Mouse (Mus musculus): ENCODE data around the gene Sema3f. TPM values are rescaled to one million over a fixed set of nuclear protein-coding genes. Genes with fewer than 3 reads are reported as not detected.

The Sema3f gene
- 76.2 and 89.6 TPM in 2 replicates for polyA plus RNA-seq (2012; rRNA removed)

GRCm38 (mm10) chr9:107709697-107710483 is at the start of gene Sema3f:
Gene Sema3f (minus strand): TSS chr9:107710475.

GRCm38 (mm10) chr9:107679501-107679900 is 30.8 kb downstream of the Sema3f start, which contains the start of gene Gnat1:
Gene Gnat1 (minus strand): TSS chr9:107679712.

GRCm38 (mm10) chr9:107669480-107669945 is 40.8 kb downstream of the Sema3f start, which contains the start of gene Slc38a3:
Gene Slc38a3 (minus strand): TSS chr9:107669530.

GRCm38 (mm10) chr9:107635279-107636028 is 74.8 kb downstream of the Sema3f start, which contains the start of gene Gnai2:
Gene Gnai2 (minus strand): TSS chr9:107635367.

Other genes starting within 250 kb of the Sema3f start
- gene Tmem115, start 176.5 kb downstream of the Sema3f start, polyA plus RNA-seq (2012; rRNA removed): 73.8 and 95.5 TPM in 2 replicates
- 37.4 and 58.8 TPM in 2 replicates for gene Cyb561d2, start 168.3 kb downstream of the Sema3f start, polyA plus RNA-seq (2012; rRNA removed)
- 26.5 and 29.3 TPM in 2 replicates for gene Nprl2, start 168.2 kb downstream of the Sema3f start, polyA plus RNA-seq (2012; rRNA removed)
- gene Zmynd10, start 163.2 kb downstream of the Sema3f start, polyA plus RNA-seq (2012; rRNA removed): 0.41 and 0.65 TPM in 2 replicates
- gene Rassf1, start 158.9 kb downstream of the Sema3f start, polyA plus RNA-seq (2012; rRNA removed): 27.3 and 28.5 TPM in 2 replicates
- gene Tusc2, start 147.2 kb downstream of the Sema3f start, polyA plus RNA-seq (2012; rRNA removed): 78.3 and 101 TPM in 2 replicates
- gene Hyal2, start 142.5 kb downstream of the Sema3f start, polyA plus RNA-seq (2012; rRNA removed): 91.7 and 94.5 TPM in 2 replicates
- gene Hyal1, start 133.5 kb downstream of the Sema3f start, polyA plus RNA-seq (2012; rRNA removed): 4.4 and 5.2 TPM in 2 replicates
- gene Naa80, start 131.6 kb downstream of the Sema3f start, polyA plus RNA-seq (2012; rRNA removed): 53.5 and 65.8 TPM in 2 replicates
- gene Hyal3, start 129.7 kb downstream of the Sema3f start, polyA plus RNA-seq (2012; rRNA removed): 0.96 and 0.98 TPM in 2 replicates
- 62.5 and 65.0 TPM in 2 replicates for gene Ifrd2, start 122.8 kb downstream of the Sema3f start, polyA plus RNA-seq (2012; rRNA removed)
- gene Sema3b, start 101.2 kb downstream of the Sema3f start, polyA plus RNA-seq (2012; rRNA removed): 93.4 and 98.5 TPM in 2 replicates
- gene Gnai2, start 75.1 kb downstream of the Sema3f start, polyA plus RNA-seq (2012; rRNA removed): 562 and 599 TPM in 2 replicates
- 0.81 and 7.5 TPM in 2 replicates for gene Slc38a3, start 40.9 kb downstream of the Sema3f start, polyA plus RNA-seq (2012; rRNA removed)
- gene Gnat1, start 30.8 kb downstream of the Sema3f start, polyA plus RNA-seq (2012; rRNA removed): 0.14 TPM in 1 of 2 replicates, not detected in the other
- 40.9 and 42.4 TPM in 2 replicates for gene Rbm5, start 60.5 kb upstream of the Sema3f start, polyA plus RNA-seq (2012; rRNA removed)
- gene Rbm6, start 162.8 kb upstream of the Sema3f start, polyA plus RNA-seq (2012; rRNA removed): 9.4 and 10.8 TPM in 2 replicates
- 81.4 and 99.9 TPM in 2 replicates for gene Mon1a, start 177.7 kb upstream of the Sema3f start, polyA plus RNA-seq (2012; rRNA removed)
- gene Mst1r, start 196.4 kb upstream of the Sema3f start, polyA plus RNA-seq (2012; rRNA removed): 114 and 117 TPM in 2 replicates
- gene Actl11, start 218.0 kb upstream of the Sema3f start, polyA plus RNA-seq (2012; rRNA removed): 0.02 TPM in 1 of 2 replicates, not detected in the other
- gene Camkv, start 225.2 kb upstream of the Sema3f start, polyA plus RNA-seq (2012; rRNA removed): 0.03 TPM in 1 of 2 replicates, not detected in the other
- 1.1 and 3.8 TPM in 2 replicates for gene Traip, start 239.7 kb upstream of the Sema3f start, polyA plus RNA-seq (2012; rRNA removed)

Data from colon, adult 2 months (tissue).